Mouse (Mus musculus): ENCODE data around the gene Tuft1.
"Not testable (repeated sequence)": the region's sequence is repeated elsewhere in the genome, so short reads cannot be mapped to it uniquely, and the experiment has no call there.

The Tuft1 gene

GRCm38 (mm10) chr3:94665060-94665802 lies 6.6 kb upstream of the Tuft1 start:
- intact Hi-C loops (cut with DNase I): loop anchor here (10.0 kb wide), 1 partner anchor 50 kb away; no protein-coding TSS in a partner anchor

DNA sequence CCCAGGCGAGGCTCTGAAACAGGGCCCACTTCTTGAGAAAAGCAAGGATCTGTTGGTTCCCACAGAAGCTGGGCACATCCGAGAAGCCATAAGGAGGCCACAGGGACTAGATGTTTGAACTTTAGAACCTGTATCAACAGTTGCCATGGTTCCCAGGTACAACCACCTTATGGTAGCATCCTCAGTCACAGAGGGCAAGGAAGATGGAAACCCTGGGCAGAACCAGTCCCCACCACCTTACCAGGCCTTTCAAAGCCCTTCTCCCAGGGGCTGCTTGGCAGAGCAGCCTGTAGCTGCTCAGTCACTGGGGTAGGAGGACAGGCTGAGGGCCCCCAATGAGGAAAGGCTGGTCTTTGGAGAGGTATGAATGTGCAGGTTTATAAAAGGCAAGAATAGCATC lies 2.2 kb upstream of the Tuft1 start:
- intact Hi-C loops (cut with DNase I): loop anchor here (10.0 kb wide), 1 partner anchor 46 kb away; no protein-coding TSS in a partner anchor

- intact Hi-C loops (cut with DNase I): not testable (repeated sequence)
Observed at GRCm38 (mm10) chr3:94659142-94659748, 573 bp upstream of the Tuft1 start.

DNA sequence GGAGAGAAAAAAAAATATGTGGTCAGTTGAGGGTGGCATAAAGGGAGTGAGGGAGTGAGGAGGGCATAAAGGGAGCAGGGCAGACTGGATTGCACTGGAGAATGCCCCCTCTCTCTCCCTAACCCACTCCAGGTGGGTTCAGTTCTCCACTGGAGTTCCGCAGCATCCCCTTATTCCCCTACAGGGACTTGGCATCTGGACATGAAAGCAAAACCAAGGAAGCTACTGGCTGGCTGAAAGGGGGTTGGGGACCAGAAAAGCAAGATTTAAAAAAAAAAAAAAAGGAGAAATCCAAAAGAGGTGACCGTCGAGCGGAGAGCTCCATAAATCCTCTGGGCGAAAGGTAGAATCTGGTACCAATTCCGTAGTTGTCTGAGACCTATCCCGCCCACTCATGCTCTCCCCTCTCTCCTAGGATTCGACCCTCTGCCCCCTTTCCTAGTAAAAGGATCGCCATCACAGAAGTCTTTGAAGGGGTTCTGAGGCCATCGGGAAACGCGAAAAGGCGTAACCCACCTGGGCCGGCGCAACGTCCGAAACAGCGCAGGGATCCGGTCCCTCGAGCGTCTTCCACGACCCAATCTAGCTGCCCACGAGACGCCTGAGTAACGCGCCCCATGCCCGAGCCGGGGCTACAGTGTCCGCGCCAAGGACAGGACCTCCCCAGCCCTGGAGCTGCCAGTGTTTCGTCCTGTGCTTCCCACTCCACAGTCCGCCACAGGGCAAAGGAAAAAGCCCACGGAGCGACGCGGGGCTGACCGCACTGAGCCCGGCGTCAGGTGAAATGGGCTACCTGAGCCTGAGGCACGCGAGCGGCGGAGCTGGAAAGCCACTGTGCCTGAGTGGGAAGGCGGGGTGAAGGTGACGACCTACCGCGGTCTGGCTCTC lies 576 bp downstream of the Tuft1 start:
- intact Hi-C loops (cut with DNase I): not testable (repeated sequence)

DNA sequence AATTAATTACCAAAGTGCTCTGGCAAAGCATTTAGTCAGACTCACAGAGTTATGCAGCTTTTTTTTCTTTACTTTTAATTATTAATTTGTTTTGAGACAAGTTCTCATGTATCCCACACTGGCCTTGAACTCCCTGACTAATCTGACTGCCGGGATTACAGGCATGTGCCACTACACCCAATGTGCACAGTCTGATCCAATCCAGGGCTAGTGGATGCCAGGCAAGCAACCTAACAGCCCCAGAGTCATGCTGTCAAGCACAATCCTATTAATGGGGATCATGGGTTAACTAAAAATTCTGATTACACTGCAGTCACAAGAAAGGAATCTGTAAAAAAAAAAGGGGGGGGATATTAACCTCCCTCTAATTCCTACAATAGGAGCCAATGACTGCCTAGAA lies 4.7 kb downstream of the Tuft1 start:
- intact Hi-C loops (cut with DNase I): not testable (repeated sequence)

- intact Hi-C loops (cut with DNase I): no loop called here
Observed at GRCm38 (mm10) chr3:94650409-94650808, 8.3 kb downstream of the Tuft1 start.

GRCm38 (mm10) chr3:94648755-94649590 lies 9.7 kb downstream of the Tuft1 start:
- intact Hi-C loops (cut with DNase I): no loop called here

DNA sequence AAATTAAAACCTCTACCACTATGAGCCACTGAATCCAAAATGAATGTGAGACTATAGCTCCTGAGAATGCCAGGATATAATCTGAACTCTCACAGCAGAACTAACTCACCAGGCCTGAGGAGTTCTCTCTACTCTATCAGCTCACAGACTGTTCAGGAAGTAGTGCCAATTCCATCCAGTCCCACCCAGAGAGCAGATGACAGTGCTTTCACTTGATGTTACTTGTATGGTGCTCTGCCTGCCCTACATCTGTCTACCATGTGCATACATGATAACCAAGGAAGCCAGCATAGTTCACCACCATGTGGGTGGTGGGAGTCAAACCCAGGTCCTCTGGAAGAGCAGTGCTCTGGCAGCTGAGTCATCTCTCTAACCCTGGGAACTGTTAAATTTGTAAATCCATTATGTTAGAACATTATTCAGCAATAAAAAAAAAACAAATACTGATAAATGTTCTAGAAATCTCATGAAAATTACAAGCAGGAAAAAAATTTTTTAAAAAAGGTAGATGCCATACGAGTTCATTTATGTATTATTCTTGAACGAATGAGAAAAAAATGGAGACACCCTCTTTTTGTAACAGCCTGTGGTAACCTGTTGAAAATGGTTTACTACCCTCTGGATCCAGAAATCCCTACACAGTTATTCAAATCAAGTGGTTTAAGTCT lies 16.0 kb downstream of the Tuft1 start, which contains the start of gene Gm10972:
Gene Gm10972, plus strand, starts transcription at position 618 of the 668 bp plus-strand sequence.
- intact Hi-C loops (cut with DNase I): not testable (repeated sequence)

GRCm38 (mm10) chr3:94629876-94630275 lies 28.8 kb downstream of the Tuft1 start:
- intact Hi-C loops (cut with DNase I): no loop called here

DNA sequence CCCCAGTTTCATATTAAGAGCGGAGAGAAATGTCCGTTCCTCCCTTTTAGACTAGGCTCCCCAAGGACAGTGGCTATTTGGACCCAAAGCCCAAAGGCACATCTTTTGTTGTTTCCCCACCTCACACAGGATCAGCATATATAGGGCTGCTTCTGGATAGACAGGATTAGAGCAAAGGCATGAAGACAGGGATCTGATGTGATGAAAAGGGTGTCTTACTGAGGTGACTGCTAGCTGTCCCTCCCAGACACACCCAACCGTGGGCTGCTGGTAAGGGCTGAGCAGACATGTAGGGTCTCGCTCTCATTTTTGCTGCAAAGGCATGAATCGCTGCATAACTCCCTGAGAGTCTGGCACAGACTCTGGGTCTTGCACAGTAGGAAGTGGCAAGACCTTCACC lies 30.0 kb downstream of the Tuft1 start:
- intact Hi-C loops (cut with DNase I): no loop called here

- intact Hi-C loops (cut with DNase I): no loop called here
Observed at GRCm38 (mm10) chr3:94624281-94624680, 34.4 kb downstream of the Tuft1 start.

DNA sequence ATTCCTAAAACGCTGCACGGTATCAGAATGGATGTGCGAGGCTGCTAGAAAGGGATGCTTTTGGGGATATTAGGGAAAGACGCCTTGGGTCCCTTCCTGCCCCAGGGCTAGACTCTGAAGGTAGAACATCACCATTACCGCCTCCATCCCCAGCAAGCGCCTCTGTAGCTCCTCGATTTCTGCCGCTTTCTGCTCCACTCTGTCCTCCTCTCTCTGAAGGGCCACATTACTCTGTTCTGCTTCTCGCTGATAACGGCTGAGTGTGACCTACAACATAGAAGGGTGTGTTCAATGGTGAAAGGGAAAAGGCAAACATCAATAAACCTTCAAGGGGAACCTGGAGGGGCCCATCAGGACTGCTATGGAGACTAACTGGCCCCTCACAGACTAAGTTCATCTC lies 36.1 kb downstream of the Tuft1 start:
- intact Hi-C loops (cut with DNase I): no loop called here

GRCm38 (mm10) chr3:94621740-94622507 lies 36.7 kb downstream of the Tuft1 start:
- intact Hi-C loops (cut with DNase I): no loop called here

DNA sequence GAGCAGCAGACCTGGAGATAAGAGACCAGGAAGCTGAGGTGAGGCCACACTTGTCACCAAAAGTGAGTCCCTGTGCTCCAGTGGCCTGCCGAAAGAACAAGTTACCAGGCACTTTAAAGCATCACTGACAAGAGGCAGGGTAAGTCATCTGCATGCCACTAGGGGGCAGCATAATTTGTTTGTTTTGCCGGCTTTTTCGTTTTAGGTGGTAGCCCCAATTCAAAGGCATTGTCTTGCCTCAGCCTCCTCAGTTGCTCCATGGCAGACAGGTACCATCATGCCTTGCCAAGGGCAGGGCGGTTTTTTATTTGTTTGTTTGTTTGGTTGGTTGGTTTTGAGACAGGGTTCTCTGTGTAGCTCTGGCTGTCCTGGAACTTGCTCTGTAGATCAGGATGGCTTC lies 42.0 kb downstream of the Tuft1 start:
- intact Hi-C loops (cut with DNase I): loop anchor here (10.0 kb wide), 2 partner anchors 48 to 108 kb away; no protein-coding TSS in a partner anchor

GRCm38 (mm10) chr3:94613258-94613878 lies 45.3 kb downstream of the Tuft1 start:
- intact Hi-C loops (cut with DNase I): loop anchor here (10.0 kb wide), 2 partner anchors 51 to 111 kb away; no protein-coding TSS in a partner anchor

DNA sequence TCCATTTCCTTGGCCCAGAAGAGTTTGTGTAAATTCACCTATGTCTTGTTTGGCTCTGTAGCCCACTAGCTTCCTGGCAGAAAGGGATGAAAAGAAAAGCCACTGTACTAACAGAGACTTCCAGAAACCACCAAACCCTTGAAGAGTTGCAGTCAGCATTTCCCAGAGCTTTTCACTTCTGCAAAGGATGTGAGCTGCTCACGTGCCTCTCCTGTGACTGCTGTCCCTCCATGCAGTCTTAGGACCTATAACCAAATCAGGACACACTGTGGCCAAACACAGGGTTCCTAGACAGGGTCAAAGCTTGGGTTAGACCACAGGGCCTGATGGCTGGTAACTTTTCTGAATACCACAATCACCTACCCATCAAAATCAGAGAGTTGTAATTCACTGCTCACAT lies 46.4 kb downstream of the Tuft1 start:
- intact Hi-C loops (cut with DNase I): loop anchor here (10.0 kb wide), 2 partner anchors 53 to 113 kb away; no protein-coding TSS in a partner anchor

GRCm38 (mm10) chr3:94611834-94612233 lies 46.8 kb downstream of the Tuft1 start:
- intact Hi-C loops (cut with DNase I): loop anchor here (10.0 kb wide), 2 partner anchors 53 to 113 kb away; no protein-coding TSS in a partner anchor

DNA sequence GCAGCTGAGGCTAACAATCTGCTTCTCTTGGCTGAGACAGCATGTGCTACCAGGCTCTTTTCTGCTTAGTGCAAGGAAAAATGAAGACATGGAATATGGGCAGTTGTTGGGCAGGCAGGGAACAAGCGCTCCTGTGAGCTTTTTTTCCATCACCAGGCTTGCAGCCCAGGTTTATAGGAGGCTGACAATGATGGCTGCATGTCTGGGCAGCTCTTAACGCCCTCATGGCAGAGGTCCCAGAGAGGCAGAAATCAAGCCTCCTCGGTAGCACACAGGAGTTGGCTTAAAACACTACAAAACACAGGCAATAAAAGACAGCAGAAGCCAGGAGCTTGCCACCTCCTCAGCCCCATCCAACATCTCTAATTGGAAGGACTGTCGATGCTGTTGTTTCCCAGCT lies 47.3 kb downstream of the Tuft1 start:
- intact Hi-C loops (cut with DNase I): loop anchor here (10.0 kb wide), 2 partner anchors 53 to 113 kb away; no protein-coding TSS in a partner anchor

DNA sequence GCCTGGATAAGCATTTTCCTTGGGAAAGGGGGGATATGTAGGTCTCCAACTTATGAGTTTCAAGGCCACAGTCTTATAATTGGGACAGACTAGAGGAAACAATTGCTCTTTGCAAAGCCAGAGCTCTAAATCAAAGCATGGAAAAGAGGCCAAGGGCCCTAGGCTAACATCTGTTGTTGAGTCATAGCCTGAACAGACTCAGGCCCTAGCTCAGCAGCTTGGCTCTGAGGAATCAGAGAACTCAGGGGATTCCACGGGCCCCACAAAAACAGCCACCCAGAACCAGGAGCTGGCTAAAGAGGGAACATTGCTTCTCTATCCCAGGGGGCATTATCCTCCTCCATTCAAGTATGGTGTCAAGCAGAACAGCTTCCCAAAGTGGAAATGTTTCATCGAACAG lies 48.1 kb downstream of the Tuft1 start:
- intact Hi-C loops (cut with DNase I): loop anchor here (10.0 kb wide), 2 partner anchors 54 to 114 kb away; no protein-coding TSS in a partner anchor
